Mouse (Mus musculus): Measurements from ENCODE around the gene Alkbh4. TPM values are rescaled to one million over a fixed set of nuclear protein-coding genes. Genes with fewer than 3 reads are reported as not detected.
"Not testable (repeated sequence)": the region's sequence is repeated elsewhere in the genome, so short reads cannot be mapped to it uniquely, and the experiment has no call there.

Alkbh4 gene
- polyA plus RNA-seq, 1 experiment from 2014 or later = 16.5 TPM

- Histone ChIP-seq H3K4me3 (replicated peaks) (no peak overlapping the region), H3K36me3 (no peaks in the 10 kb centered on the region; the same call in 1 of the 2 replicates), H3K4me1 (no peaks in the 10 kb centered on the region), H3K9me3 (no peaks in the 10 kb centered on the region), H3K27me3 (replicated peaks) (no peaks in the 10 kb centered on the region), H3K27ac (no peak overlapping the region), H3K4me2 (no peak overlapping the region), H3K9ac (no peak overlapping the region)
- no peak for ATAC-seq (ENCODE audit: insufficient read depth, low FRiP score, low read depth)
- WGBS = 89% methylated on average over 1 of the region's 1 CpGs
These were observed 11.0 kb downstream of the Alkbh4 start for GRCm38 (mm10) chr5:136146936-136147335.

DNA sequence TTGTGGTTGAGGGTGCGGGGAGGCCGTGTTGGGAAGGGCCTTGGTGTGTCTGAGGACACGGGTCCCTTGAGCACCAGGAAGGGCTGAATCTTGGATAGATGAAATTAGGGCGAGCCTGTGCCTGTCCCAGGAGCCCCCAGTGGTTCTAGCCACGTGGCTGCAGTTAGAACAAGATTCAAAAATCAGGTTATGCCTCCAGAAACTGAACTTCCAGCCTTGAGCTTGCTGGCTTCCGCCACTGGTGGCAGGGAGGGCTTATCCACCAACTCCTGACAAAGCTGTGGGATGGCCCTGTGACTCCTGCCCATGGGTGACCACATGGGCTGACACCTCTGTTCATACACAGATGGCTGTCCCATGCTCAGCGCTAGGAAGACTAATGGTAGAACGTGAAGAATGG is 11.8 kb downstream of the Alkbh4 start:
- no peak overlapping the region for H3K9ac ChIP-seq
- H3K36me3 ChIP-seq = no peaks in the 10 kb centered on the region
- no peak overlapping the region for H3K4me2 ChIP-seq
- no peaks in the 10 kb centered on the region for H3K27me3 ChIP-seq (replicated peaks)
- no peaks in the 10 kb centered on the region for H3K4me1 ChIP-seq
- no peak overlapping the region for H3K4me3 ChIP-seq (replicated peaks)
- WGBS = 69% methylated on average over 8 of the region's 8 CpGs
- H3K27ac ChIP-seq = no peak overlapping the region
- no peaks in the 10 kb centered on the region for H3K9me3 ChIP-seq
- ATAC-seq (ENCODE audit: insufficient read depth, low FRiP score, low read depth) = no peak

- H3K4me1 ChIP-seq; H3K27ac ChIP-seq; H3K9ac ChIP-seq; H3K9me3 ChIP-seq; ATAC-seq (ENCODE audit: insufficient read depth, low FRiP score, low read depth); H3K36me3 ChIP-seq; H3K27me3 ChIP-seq (replicated peaks); H3K4me3 ChIP-seq (replicated peaks); H3K4me2 ChIP-seq: not testable (repeated sequence)
- WGBS = 55% methylated on average over 5 of the region's 5 CpGs
These were observed 13.2 kb downstream of the Alkbh4 start for GRCm38 (mm10) chr5:136149134-136149576.

- no peak overlapping the region for H3K4me2 ChIP-seq
- no peaks in the 10 kb centered on the region for H3K9me3 ChIP-seq
- no peak overlapping the region for H3K27ac ChIP-seq
- no peaks in the 10 kb centered on the region for H3K27me3 ChIP-seq (replicated peaks)
- 71% methylated on average over 8 of the region's 8 CpGs for WGBS
- no peak for ATAC-seq (ENCODE audit: insufficient read depth, low FRiP score, low read depth)
- no peaks in the 10 kb centered on the region for H3K4me1 ChIP-seq
- H3K36me3 ChIP-seq = no peaks in the 10 kb centered on the region
- H3K4me3 ChIP-seq (replicated peaks) = no peak overlapping the region
- no peak overlapping the region for H3K9ac ChIP-seq
These were observed 16.4 kb downstream of the Alkbh4 start for GRCm38 (mm10) chr5:136152365-136152764.

- Histone ChIP-seq H3K4me1 (no peaks in the 10 kb centered on the region), H3K36me3 (no peaks in the 10 kb centered on the region), H3K27ac (no peak overlapping the region), H3K27me3 (replicated peaks) (no peaks in the 10 kb centered on the region), H3K9ac (no peak overlapping the region), H3K4me2 (no peak overlapping the region), H3K9me3 (no peaks in the 10 kb centered on the region), H3K4me3 (replicated peaks) (no peak overlapping the region)
- ATAC-seq (ENCODE audit: insufficient read depth, low FRiP score, low read depth) = no peak
- WGBS = 78% methylated on average over 5 of the region's 5 CpGs
These were observed 19.5 kb downstream of the Alkbh4 start for GRCm38 (mm10) chr5:136155399-136155798.

DNA sequence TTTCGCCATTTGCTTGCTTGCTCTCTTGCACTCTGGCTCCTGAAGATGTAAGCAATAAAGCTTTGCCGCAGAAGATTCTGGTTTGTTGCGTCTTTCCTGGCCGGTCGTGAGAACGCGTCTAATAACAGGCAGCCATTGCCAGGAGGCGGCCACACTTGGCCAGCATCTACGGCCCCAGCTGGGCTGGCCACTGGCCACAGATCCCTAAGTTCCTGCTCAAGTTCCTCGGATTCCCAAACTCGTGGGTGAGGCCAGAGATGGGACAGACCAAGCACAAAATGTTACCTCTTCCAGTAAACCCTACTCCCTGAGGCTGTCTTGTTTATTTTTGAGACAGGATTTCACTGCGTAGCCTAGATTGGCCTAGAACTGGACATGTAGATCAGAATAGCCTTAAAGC is 24.1 kb downstream of the Alkbh4 start:
- not testable (repeated sequence) for H3K27ac ChIP-seq; H3K36me3 ChIP-seq; H3K4me3 ChIP-seq (replicated peaks); H3K9me3 ChIP-seq; ATAC-seq (ENCODE audit: insufficient read depth, low FRiP score, low read depth); H3K4me2 ChIP-seq; H3K4me1 ChIP-seq; H3K9ac ChIP-seq; H3K27me3 ChIP-seq (replicated peaks)
- WGBS = 86% methylated on average over 11 of the region's 12 CpGs

GRCm38 (mm10) chr5:136163807-136164474 is 28.0 kb downstream of the Alkbh4 start:
- no peak overlapping the region for H3K9ac ChIP-seq
- no peak overlapping the region for H3K27ac ChIP-seq
- H3K27me3 ChIP-seq (replicated peaks) = no peaks in the 10 kb centered on the region
- no peak for ATAC-seq (ENCODE audit: insufficient read depth, low FRiP score, low read depth)
- WGBS = 82% methylated on average over 11 of the region's 11 CpGs
- no peak overlapping the region for H3K4me2 ChIP-seq
- H3K4me1 ChIP-seq = no peaks in the 10 kb centered on the region
- no peak overlapping the region for H3K4me3 ChIP-seq (replicated peaks)
- H3K9me3 ChIP-seq = no peaks in the 10 kb centered on the region
- H3K36me3 ChIP-seq = no peaks in the 10 kb centered on the region

DNA sequence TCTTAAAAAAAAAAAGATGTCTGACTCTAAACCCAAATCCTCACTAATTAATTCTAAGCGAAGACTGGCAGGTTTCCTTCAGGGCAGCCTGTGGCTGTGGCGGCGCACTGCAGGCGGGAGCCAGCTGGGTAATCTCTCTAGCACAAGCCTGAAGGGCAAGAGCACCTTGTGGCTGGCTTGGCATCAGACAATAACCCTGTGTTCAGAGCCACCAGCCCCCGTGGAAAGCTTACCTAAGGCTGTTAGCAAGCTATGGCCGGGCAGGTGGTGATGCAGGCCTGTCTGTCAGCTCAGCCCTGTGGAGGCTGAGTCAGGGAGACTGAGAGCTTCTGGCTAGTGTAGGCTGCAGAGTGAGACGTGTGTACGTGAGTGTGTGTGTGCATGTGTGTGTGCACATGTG is 29.3 kb downstream of the Alkbh4 start:
- ATAC-seq (ENCODE audit: insufficient read depth, low FRiP score, low read depth) = no peak
- Histone ChIP-seq H3K27me3 (replicated peaks) (no peaks in the 10 kb centered on the region), H3K27ac (no peak overlapping the region), H3K9ac (no peak overlapping the region), H3K4me3 (replicated peaks) (no peak overlapping the region), H3K4me2 (no peak overlapping the region), H3K9me3 (no peaks in the 10 kb centered on the region), H3K4me1 (peaks cover 4% of the 10 kb centered on the region; the same call in 1 of the 2 replicates), H3K36me3 (no peaks in the 10 kb centered on the region)
- WGBS = 82% methylated on average over 8 of the region's 8 CpGs

GRCm38 (mm10) chr5:136167296-136167695 is 31.4 kb downstream of the Alkbh4 start:
- H3K27me3 ChIP-seq (replicated peaks) = no peaks in the 10 kb centered on the region
- ATAC-seq (ENCODE audit: insufficient read depth, low FRiP score, low read depth) = no peak
- H3K4me1 ChIP-seq = peaks cover 14% of the 10 kb centered on the region
- H3K27ac ChIP-seq = no peak overlapping the region
- no peak overlapping the region for H3K4me3 ChIP-seq (replicated peaks)
- H3K9me3 ChIP-seq = no peaks in the 10 kb centered on the region
- no peaks in the 10 kb centered on the region for H3K36me3 ChIP-seq
- H3K9ac ChIP-seq = no peak overlapping the region
- WGBS = 92% methylated on average over 4 of the region's 4 CpGs
- H3K4me2 ChIP-seq = no peak overlapping the region

GRCm38 (mm10) chr5:136168071-136168470 is 32.1 kb downstream of the Alkbh4 start:
- H3K4me2 ChIP-seq = no peak overlapping the region
- H3K27ac ChIP-seq = no peak overlapping the region
- WGBS = 93% methylated on average over 3 of the region's 3 CpGs

GRCm38 (mm10) chr5:136169626-136170511 is 33.9 kb downstream of the Alkbh4 start:
- Histone ChIP-seq H3K9me3 (no peaks in the 10 kb centered on the region), H3K4me1 (peaks cover 22% of the 10 kb centered on the region), H3K27ac (no peak overlapping the region), H3K4me3 (replicated peaks) (peak overlapping the region; percentile 59), H3K4me2 (peak overlapping the region; percentile 95), H3K9ac (peak overlapping the region; percentile 44), H3K36me3 (no peaks in the 10 kb centered on the region), H3K27me3 (replicated peaks) (no peaks in the 10 kb centered on the region)
- WGBS = 12% methylated on average over 15 of the region's 15 CpGs
- no peak; the same call in 1 of the 2 replicates for ATAC-seq (ENCODE audit: insufficient read depth, low FRiP score, low read depth)

More at GRCm38 (mm10) chr5:136168071-136168470, 32.1 kb downstream of the Alkbh4 start:
- peaks cover 14% of the 10 kb centered on the region for H3K4me1 ChIP-seq
- no peaks in the 10 kb centered on the region for H3K9me3 ChIP-seq
- no peak overlapping the region for H3K4me3 ChIP-seq (replicated peaks)
- H3K27me3 ChIP-seq (replicated peaks) = no peaks in the 10 kb centered on the region
- no peaks in the 10 kb centered on the region for H3K36me3 ChIP-seq
- ATAC-seq (ENCODE audit: insufficient read depth, low FRiP score, low read depth) = no peak
- H3K9ac ChIP-seq = no peak overlapping the region
